In the genomic region with DNA sequence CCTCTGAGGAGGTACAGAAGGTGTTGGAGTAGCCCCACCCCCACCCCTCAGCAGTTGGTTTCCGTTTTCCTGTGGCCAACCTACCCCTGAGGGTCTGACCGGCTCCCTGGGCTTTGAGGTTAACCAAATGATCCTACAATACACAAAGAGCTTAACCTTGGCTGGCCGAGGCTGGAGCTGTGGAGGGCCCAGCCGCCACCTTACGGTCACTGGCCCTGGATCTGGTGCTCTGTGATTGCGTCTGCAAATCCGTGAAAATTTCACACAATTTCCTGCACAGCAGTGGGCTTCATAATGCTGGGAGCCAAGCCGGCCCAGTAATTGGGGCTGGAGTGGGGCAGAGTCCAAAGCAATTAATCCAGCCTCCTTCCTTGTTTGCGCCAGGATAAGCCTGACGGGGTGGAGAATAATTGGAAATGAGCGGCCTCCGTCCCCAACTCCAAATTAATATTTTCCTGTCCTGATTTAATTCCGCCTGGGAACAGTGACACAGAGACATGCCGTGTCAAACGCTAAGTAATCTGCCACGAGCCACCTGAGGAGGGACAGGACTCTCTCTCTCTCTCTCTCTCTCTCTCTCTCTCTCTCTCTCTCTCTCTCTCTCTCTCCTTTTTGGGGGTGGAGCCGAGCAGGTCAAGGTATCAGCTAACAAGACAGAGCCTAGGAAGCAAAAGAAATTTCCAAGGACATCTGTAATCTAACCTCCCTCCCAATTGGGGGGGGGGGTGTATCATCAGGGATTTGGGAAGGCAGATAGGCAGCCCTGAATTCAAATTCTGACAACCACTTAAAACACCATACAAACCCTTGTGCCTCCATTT, we compare ENCODE assay signal across 10 mouse cellular contexts.
DNase-seq lines count a peak whose midpoint lies in the region; ATAC-seq and TF ChIP-seq lines count a peak whose summit lies in the region.
"Had no signal": no experiment of that assay in that cellular context is flagged by ENCODE, and none has a peak within 500 bp of the region (broad histone marks: within the 10 kb centered on the region; RNA-seq: fewer than 3 reads in every experiment).

No protein-coding gene starts in this region.

- DNase-seq in limb, embryonic 11.5 days (ENCODE audit: low spot score) = peak; percentile 71
- no peak for DNase-seq in gastrocnemius, adult 8-10 months (ENCODE audit: low spot score in 2 of 2)
- no peak for DNase-seq in ovary, adult 18-20 months (ENCODE audit: low spot score)
- DNase-seq in layer of hippocampus, postnatal 25 days (ENCODE audit: extremely low spot score in 1 of 2, low spot score in 1 of 2) = no peak
- DNase-seq in gastrocnemius, postnatal 4 days (ENCODE audit: low spot score in 2 of 2) = no peak

- WGBS in hindbrain, embryonic 13.5 days = 17% methylated on average over 17 of the region's 17 CpGs
- WGBS in limb, embryonic 11.5 days = 5% methylated on average over 17 of the region's 17 CpGs

- no peaks in the 10 kb centered on the region for H3K36me3 ChIP-seq in ES-Bruce4 (ENCODE audit: control insufficient read depth, insufficient read depth, low read length, poor library complexity, severe bottlenecking)
- no peaks in the 10 kb centered on the region for H3K36me3 ChIP-seq in hindbrain, embryonic 13.5 days
- H3K36me3 ChIP-seq in limb, embryonic 11.5 days (ENCODE audit: control insufficient read depth, insufficient read depth, low read length) = no peaks in the 10 kb centered on the region
- H3K36me3 ChIP-seq: embryonic facial prominence, embryonic 12.5 days; heart, embryonic 13.5 days had no signal

- H3K9me3 ChIP-seq in ES-Bruce4 (replicated peaks; ENCODE audit: control insufficient read depth, insufficient read depth, low read length, poor library complexity, severe bottlenecking) = no peaks in the 10 kb centered on the region
- no peaks in the 10 kb centered on the region for H3K9me3 ChIP-seq in hindbrain, embryonic 13.5 days
- H3K9me3 ChIP-seq in limb, embryonic 11.5 days (ENCODE audit: control insufficient read depth, low read length) = no peaks in the 10 kb centered on the region
- H3K9me3 ChIP-seq: embryonic facial prominence, embryonic 12.5 days; heart, embryonic 13.5 days had no signal

- peak; percentile 56; the same call in 1 of the 2 replicates for ATAC-seq in cerebellum, adult (ENCODE audit: insufficient number of reproducible peaks, low FRiP score, low TSS enrichment)
- no peak for ATAC-seq in hindbrain, embryonic 13.5 days (ENCODE audit: low FRiP score)
- peak; percentile 62 for ATAC-seq in limb, embryonic 11.5 days (ENCODE audit: insufficient number of reproducible peaks, low FRiP score, low TSS enrichment, low read depth)

- H3K4me3 ChIP-seq in ES-Bruce4 (ENCODE audit: low read depth, low read length) = peak overlapping the region; percentile 48
- no peak overlapping the region for H3K4me3 ChIP-seq in hindbrain, embryonic 13.5 days
- H3K4me3 ChIP-seq in limb, embryonic 11.5 days (ENCODE audit: low read depth, low read length) = no peak overlapping the region
- H3K4me3 ChIP-seq: embryonic facial prominence, embryonic 12.5 days; heart, embryonic 13.5 days had no signal

- peak; percentile 95 for TF ChIP-seq EP300 in ES-Bruce4 (IDR thresholded peaks at IDR 0.05; ENCODE audit: insufficient read depth, low read depth, low read length)

- TF ChIP-seq CTCF in ES-Bruce4 (IDR thresholded peaks at IDR 0.05; ENCODE audit: low read depth, low read length) = no peak

- H3K9ac ChIP-seq in ES-Bruce4 (ENCODE audit: low read depth, poor library complexity, severe bottlenecking) = peak overlapping the region; percentile 75
- H3K9ac ChIP-seq in hindbrain, embryonic 13.5 days = peak overlapping the region; percentile 46; the same call in 1 of the 2 replicates
- no peak overlapping the region for H3K9ac ChIP-seq in limb, embryonic 11.5 days (ENCODE audit: low read length)
- H3K9ac ChIP-seq: embryonic facial prominence, embryonic 12.5 days; heart, embryonic 13.5 days had no signal

- H3K27me3 ChIP-seq in ES-Bruce4 (ENCODE audit: control insufficient read depth, insufficient read depth, low read length, poor library complexity, severe bottlenecking) = no peaks in the 10 kb centered on the region
- peaks cover 23% of the 10 kb centered on the region; the same call in 1 of the 2 replicates for H3K27me3 ChIP-seq in hindbrain, embryonic 13.5 days
- no peaks in the 10 kb centered on the region for H3K27me3 ChIP-seq in limb, embryonic 11.5 days (ENCODE audit: control insufficient read depth, insufficient read depth, low read length)

- H3K4me2 ChIP-seq in hindbrain, embryonic 13.5 days = no peak overlapping the region
- H3K4me2 ChIP-seq in limb, embryonic 11.5 days (ENCODE audit: low read depth, severe bottlenecking) = peak overlapping the region; percentile 24; the same call in 1 of the 2 replicates
- H3K4me2 ChIP-seq: embryonic facial prominence, embryonic 12.5 days; heart, embryonic 13.5 days had no signal

- peak overlapping the region; percentile 96 for H3K27ac ChIP-seq in ES-Bruce4 (ENCODE audit: insufficient read depth, low read length)
- H3K27ac ChIP-seq in hindbrain, embryonic 13.5 days = peak overlapping the region; percentile 58
- peak overlapping the region; percentile 42; the same call in 1 of the 2 replicates for H3K27ac ChIP-seq in limb, embryonic 11.5 days (replicated peaks; ENCODE audit: low read depth, low read length)
- H3K27ac ChIP-seq: embryonic facial prominence, embryonic 12.5 days; heart, embryonic 13.5 days had no signal

- TF ChIP-seq POLR2A in ES-Bruce4 (IDR thresholded peaks at IDR 0.05; ENCODE audit: insufficient read depth, low read length) = no peak

- peaks cover 6% of the 10 kb centered on the region for H3K4me1 ChIP-seq in ES-Bruce4 (ENCODE audit: control insufficient read depth, insufficient read depth, low read length)
- H3K4me1 ChIP-seq in hindbrain, embryonic 13.5 days (replicated peaks) = peaks cover 11% of the 10 kb centered on the region
- H3K4me1 ChIP-seq in limb, embryonic 11.5 days (ENCODE audit: control insufficient read depth, insufficient read depth, low read length) = peaks cover 6% of the 10 kb centered on the region
- H3K4me1 ChIP-seq: heart, embryonic 13.5 days had no signal

Comparison
In these comparisons a context has a peak if more than half of its experiments do, and no peak if none do; other contexts are left out.
1. H3K27ac ChIP-seq: peak in every context shown above with its lines; median percentile 96 in ES-Bruce4; 58 in hindbrain, embryonic 13.5 days; 42 in limb, embryonic 11.5 days.